Mouse (Mus musculus) T-helper 17 cell (primary cell): ENCODE measurements at regions not wholly inside any gene's neighbourhood (a gene's known extent, or its start where the extent isn't known, plus 50 kb on each side); places are given as distances from the start of the nearest gene placed in this dataset.

Experiments
- in situ Hi-C, 2 experiments: fragments of 300-600 bp; cut with MboI, MseI; formaldehyde crosslinking; loops; 1 replicate in 1 of 2; 2 replicates in 1 of 2; pipeline ENCODE4 v1.15.1; 2025; ENCODE audit warnings: high pct_unique_total_duplicates in 2 of 2

DNA sequence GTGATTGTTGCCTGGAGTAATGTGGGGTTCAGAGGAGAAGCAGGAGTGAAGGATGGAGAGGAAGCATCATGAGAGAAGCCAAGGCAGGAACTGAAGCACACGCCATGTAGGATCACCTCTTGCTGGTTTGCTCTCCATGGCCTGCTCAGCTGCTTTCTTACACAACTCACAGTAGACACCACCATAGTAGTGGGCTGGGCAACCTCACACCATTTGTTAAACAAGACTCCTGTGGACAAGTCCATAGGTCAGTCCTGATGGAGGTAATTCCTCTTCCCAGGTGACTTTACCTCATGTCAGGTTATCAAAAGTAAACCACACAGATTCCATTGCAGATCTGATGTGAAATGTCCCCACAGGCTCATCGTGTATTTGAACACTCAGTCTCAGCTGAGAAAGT, 285.5 kb upstream of the Hs6st1 start:
- in situ Hi-C loops = no loop called here

DNA sequence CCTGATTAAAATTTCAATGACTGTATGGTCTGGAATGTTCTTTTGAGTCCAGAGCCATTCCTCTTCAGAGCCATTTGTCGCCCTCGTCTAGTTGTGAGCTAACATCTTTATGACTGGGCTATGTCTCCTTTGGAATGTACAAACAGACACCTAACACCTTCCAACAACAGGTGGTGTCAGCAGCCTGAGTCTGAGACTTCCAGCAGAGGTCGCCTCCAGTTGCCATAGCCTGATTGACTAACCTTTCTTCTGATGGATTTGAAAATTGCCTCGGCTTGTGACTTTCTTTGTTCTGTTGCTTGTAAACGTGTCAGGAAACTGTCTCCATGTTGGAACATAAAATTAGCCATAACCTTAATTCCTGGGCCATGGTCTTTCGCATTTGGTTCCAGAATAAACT, 284.8 kb upstream of the Hs6st1 start:
- in situ Hi-C loops = no loop called here

DNA sequence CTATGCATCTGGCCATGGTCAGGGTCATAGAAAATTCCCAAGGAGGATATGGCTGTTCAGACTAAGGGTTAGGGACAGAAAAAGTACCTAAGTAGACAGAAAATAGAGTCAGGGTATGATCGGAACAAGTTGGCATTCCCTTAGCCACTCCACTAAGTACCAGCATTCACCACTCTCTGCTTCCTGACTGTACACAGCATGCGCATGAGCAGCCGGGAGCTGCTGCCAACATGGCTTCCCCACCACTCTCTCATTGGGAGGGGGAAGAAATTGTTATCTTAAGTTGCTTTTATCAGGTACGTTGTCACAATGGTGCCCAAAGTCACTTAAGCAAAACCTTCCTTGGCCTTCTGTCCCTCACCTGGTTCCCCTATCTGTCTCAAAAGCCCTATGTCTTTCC, 282.0 kb upstream of the Hs6st1 start:
- in situ Hi-C loops = no loop called here

DNA sequence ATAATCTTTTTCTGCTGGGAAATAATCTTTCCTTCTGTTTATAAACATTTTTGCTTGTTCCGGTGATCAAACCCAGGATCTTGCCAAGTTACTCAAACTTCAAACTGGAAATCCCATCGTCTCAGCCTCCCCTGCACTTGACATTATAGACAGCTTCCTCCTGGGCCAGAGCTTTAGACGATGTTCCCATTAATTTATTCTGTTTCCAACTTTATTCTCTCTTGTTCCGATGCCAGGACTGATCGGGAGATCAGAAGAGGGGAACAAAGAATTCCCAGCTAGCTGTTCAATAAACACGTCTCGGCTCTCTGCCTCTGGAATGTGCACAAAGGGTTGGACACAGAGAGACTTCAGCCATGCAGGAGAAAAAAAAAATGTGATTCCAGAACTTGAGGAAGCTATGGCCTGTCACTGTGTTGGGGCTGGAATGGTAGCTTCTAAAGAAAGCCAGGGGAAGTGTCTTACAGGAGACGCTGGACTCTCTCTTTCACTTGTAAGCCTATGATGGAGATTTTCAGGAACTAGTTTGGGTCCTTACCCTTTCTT, 281.5 kb upstream of the Hs6st1 start:
- in situ Hi-C loops = no loop called here

DNA sequence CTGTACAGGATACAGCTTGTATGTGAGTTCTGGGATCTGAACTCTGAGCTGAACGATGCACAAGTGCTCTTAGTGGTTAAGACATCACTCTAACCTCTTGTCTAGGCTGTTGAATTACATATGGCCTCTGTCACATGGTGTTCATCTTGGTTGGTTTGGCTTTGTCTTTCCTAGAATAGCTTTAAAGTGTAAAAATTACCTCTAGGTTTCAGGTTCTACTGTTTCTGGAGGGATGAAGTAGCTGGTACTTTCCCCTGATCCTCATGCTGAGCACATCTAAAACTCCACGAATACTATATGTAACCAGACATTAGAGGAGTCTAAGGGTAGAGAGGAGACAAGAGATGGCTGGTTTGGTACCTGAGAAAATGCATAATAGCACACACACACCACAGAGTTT, 271.1 kb upstream of the Hs6st1 start:
- in situ Hi-C loops = no loop called here

DNA sequence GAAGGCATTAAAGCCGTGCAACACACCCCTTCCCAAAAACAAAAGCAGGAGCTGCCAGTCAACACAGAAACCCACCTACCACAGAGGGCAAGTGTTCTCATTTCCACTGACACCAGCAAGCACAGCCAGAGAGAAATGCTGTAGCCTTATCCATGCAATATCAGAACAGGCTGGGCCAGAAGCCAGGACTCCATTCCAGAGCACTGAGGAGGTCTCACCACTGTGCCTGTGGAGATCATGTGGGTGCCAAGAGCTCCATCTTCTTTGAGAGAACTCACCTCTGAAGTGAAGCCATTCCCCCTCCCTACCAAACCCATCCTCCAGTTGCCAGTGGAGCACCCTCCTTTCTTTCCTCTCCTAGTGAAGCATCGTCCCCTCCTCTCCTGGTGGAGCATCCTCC, 270.7 kb upstream of the Hs6st1 start:
- in situ Hi-C loops = no loop called here

DNA sequence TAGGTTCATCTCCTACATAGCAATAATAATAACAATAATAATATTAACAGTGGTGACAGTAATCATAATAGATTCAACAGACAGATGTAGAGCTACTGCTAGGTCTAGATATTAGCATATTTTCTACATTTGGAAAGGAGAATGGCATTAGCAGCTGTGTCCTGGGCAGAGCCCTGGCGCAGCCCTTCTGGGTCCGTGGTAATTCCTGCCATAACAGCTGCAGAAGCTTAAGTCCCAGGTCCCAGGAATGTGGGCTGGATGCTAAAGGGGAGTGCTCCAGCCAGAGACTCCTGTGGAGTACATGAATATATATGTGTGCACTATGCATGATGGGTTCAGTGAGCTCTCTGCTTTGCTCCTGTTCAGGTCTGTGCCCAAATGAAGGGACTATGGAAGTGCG, 262.7 kb upstream of the Hs6st1 start:
- in situ Hi-C loops = no loop called here

DNA sequence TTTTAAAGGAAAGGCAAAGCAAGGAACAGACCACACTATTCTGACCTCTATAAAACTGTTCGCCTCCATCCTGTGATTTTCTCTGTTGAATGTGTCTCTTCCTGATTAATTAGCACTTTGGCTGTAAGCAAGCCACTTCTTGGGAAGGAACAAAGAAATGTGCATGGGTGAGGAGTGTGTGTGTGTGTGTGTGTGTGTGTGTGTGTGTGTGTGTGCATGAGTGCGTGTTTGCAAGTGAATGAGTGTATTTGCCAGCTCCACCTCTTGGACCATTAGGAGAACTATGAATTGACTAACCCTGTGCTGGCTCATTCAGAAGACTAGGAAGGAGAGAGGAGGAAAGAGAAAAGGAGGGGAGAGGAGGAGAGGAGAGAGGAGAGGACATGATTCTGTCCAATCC, 261.9 kb upstream of the Hs6st1 start:
- in situ Hi-C loops = no loop called here

DNA sequence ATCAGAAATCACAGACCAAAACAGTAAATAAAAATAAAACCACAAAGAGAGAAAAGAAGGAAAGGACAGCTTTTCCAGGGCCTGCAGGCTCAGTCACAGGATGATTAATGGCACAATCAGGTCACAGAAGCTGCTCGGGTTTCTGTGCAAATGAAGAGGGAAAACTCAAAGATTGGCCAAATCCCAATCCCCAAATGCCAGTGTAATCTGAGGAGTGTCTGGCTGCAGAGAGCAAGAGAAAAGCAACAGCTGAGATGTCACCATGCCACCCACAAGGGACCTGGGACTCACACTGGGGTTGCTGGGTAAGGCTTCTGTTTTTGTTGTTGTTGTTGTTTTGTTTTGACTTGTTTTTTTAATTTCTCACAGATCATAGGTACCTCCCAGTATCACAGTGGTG, 261.5 kb upstream of the Hs6st1 start:
- in situ Hi-C loops = no loop called here

DNA sequence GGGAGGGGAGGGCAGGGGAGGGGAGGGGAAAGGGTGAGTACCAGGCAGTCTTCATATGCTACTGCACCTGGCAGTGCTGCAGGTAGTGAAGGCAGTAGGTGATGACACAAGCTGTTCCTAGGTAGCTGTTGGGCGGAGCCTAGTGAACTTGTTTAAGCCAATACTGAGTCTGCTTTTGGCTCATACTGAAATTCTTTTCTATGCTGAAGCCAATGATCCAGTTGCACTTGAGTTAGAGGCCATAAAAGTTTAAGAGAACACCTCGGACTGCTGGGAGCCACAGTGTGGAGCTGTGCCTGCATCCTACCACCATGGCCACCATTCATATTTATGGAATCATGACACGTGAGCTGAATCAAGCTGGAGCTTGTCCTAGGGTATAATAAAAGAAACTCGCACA, 259.3 kb upstream of the Hs6st1 start:
- in situ Hi-C loops = no loop called here

DNA sequence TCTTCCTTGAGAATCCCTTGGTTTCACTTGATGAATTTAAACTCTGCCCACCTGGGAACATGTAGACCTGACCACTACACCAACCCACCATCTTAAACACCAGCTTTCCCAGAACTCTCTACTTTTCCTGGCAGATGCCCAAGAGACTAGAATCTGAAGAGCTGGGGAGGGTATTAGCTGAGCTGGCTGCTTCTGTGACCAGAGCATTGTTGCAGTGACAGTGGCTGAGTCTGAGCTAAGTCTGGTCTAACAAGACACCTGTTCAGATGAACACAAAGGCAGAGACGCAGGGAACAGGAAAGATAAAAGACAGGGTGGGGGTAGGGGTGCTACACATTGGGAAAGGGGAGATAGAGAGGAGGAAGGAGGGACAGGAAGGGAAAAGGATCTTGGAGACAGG, 258.9 kb upstream of the Hs6st1 start:
- in situ Hi-C loops = no loop called here

DNA sequence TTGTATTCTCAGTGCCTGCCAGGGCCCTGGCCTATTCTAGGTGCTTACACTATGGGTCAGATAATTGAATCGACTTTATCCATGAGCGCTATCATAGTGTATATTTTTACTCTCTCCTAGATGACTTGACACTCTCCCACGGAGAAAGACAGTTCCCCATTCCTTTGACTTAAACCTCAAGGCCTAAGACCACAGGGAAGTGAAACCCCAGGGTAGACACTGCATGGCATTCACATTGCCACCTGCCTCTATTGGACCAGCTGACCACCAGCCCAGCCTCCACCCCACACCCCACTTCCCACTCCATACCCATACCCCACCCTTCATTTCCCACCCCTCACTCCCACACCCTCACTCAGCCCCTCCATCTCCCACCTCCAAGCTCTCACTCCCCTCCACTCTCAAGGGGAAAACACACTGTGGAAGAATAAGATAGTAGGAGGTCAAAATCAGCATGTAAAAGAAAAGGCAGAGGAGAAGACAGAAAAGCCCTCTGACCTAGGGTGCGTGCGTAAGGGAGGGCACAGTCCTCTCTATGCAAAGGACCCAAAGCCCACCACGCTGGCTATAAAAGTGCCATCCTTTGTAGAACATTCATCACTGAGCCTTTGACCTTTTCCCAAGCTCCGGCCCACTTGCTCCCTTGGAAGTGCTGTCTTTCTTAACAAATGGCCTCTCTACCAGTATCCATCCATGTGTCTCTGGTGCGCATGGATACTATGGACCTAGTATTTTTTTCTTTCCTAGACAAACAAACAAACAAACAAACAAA, 257.4 kb upstream of the Hs6st1 start:
- in situ Hi-C loops = no loop called here

DNA sequence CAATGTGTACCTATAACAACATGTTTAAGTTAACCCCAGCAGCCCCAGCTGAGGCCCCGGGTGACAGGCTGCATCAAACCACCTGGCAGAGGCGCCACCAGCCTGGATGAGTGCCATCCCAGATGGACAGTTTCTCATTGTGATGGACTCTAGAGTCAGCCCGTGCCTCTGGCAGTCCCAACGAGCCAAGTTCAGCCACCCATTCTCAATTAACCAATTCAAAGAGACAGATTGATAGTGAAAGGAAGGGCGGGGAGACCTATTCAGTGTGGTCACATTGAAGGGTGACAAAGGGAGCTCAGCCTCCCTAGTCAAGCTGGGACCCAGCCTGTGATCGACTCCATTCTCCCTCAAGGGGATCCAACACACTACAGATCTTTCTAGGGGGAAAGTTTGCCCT, 256.8 kb upstream of the Hs6st1 start:
- in situ Hi-C loops = no loop called here

DNA sequence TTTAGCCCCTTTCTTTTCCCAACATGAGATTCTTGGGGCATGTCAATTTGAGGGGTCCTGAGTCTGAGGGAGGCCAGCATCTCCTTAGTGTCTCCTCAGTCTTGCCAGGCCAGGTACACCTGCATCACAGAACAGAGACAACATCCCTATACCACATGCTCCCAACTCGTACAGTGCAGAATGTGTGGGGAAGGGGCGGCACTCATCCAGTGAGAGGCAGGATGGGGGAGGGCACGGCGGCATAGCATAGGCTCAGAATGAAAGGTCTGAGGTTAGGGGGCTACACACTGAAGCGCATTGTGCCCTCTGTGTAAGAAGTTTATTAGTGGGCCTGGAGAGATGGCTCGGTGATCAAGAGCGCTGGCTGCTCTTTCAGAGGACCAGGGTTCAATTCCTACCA, 256.4 kb upstream of the Hs6st1 start:
- in situ Hi-C loops = no loop called here

DNA sequence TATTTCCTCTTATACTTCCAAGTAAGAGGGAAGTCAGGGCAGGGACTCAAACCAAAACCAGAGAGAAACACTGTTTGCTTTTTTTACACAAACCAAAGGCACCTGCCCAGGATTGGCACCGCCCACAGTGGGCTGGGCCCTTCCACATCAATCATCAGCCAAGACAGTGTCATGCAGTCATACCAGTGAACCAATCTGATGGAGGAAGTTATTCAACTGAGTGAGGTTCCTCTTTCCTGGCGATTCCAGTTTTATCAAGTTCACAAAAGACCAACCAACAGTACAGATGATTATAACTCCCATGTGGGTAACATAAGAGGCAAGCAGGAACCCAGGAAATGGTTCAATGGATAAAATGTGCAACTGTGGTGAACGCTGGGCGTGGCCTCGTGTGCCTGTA, 254.6 kb upstream of the Hs6st1 start:
- in situ Hi-C loops = no loop called here

DNA sequence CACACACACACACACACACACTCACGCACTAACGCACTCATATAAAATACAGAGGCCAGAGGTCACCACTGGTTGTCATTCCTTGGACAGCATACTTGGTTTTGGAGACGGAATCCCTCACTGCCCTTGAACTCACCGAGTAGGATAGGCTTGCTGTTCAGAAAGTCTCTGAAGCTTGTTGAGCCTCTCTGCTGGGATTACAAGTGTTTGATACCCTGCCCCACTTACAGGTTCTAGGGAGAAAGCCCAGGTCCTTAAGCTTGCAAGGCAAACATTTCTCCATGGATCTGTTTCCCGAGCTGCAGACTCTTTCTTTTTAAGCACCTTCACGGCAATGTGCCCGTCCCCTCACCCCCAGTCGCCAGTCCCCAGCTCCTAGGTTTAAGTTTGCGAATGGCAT, 254.0 kb upstream of the Hs6st1 start:
- in situ Hi-C loops = no loop called here

DNA sequence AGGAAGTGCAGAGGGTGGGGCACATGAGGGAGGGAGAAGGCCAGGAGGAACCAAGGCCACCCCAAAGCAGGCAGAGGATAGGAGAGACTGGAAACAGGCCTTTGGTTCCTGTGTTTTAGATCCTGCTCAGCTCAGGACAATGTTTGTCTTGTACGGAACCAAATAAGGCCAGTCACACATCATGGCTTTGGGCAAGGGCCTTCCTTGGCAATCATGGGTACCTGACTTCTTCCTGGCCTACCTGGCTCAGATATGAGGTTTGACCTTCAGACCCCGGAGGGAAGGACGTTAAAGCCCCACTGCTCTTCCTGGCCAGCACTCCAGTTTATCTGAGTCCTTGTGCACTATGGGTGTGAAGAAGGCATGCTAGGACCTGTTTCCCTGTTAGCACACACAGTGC, 253.4 kb upstream of the Hs6st1 start:
- in situ Hi-C loops = loop anchor here in 1 of 2 experiments (5.0 kb wide), 1 partner anchor 47 kb away; no protein-coding TSS in a partner anchor

DNA sequence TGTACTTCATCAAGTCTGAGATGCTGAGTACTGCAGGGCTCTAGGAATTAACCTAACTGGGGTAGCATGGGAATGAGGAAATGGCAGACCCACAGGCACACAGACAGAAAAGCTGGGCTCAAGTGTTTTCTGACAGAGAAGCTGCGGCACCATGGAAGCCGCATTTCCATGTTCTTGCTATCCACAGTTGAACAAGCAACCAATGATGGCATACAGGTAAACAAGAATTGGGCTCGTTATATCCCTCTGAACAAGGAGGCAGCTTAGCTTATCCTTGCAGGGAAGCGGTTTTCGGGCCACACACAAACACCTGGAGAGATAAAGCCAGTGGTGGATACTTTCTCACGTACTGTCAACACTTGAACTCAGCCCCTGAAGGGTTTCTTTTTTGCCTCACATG, 246.4 kb upstream of the Hs6st1 start:
- in situ Hi-C loops = no loop called here

DNA sequence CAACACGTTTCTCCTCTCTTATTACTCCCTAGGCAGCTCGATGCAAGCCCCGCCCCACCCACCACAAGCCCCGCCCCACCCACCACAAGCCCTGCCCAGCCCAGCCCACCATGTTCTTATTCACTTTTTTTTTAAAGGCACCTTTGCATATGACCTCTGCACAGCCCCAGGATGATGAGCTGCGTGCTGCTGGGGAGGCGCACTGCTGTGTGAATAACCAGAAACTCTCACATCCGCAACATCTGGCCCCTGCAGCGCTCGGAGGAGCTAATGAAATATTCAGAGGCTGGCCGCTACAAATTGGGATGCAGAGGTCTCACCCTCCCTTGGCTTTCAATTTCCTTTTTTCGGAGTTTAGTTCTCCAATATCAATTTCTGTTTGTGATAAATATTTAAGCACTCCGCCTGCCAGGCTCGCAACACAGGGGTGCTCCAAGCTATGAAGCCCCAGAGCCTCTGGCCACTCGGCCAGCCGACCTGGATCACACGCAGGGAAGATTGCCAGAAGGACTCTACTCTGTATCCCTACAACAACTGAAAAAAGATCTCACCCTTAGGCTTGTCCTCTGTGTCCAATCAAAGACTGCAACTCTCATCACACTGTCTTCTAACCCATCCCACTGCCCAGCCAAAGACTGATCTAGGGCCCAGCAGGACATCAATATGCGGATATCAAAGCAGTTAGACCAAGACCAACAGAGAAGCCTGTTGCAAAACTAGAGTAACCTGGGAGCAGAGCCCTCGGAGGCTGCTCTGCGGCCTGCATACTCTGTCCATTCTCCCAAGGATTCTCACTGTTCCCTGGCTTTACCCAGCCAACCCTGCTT, 245.6 kb upstream of the Hs6st1 start:
- in situ Hi-C loops = no loop called here

DNA sequence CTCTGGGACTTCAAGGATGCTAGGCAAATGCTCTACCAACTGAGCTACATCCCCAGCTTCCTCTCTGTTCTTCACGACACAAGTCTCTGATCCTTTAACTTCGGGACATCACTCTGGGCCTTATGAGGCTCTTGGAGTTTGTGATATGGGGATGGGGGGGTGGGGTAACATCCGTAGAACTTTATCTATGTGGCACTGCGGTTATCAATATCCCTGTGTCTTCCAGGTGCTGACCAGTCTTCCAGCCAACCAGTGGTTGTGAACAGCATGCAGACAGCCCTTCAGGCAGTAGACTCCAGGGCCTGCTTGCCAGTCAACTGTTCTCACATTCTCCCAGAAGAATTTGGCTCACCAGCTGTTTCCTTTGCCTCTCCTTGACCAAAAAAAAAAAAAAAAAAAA, 244.7 kb upstream of the Hs6st1 start:
- in situ Hi-C loops = no loop called here

DNA sequence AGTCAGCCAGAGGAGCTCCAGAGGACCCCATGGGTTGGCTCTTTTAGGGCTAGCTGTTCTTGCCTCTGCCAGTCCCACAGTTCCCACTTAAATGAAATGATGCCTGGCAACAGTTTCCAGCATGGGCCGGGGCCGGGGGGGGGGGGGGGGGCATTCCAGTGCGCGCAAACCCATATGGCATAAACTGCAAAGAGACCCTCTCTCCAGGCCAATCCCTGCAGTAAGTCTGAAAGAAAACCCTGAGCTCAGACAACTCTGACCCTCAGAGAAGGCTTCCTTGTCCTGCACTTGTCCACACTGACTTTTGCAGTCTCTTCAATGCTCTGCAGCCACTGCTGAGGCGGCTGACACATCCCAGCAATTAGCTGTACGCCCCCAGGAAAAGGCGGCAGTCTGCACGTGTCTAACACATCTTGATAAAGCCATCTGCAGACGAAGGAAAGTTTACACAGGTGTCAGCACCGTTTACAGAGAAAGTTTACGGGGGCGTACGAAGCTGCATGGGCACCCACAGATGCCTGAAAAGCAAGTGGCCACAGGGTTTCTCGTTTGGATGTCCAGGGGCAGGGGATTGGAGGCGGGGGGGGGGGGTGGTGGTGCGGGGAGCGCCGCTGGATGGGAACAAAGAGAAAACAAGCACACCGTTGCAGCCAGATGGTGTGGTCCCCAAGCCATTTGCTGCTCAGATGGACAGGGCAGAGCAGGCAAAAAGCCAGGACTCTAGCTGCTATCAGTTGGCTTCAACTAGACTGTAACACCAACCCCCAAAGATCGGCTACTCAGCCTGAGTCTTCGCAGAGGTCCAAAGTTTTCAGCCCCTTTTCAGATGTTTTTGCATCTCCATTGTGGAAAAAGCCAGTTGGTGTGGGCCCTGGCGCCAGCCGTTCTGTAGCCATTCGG, 244.0 kb upstream of the Hs6st1 start:
- in situ Hi-C loops = no loop called here

DNA sequence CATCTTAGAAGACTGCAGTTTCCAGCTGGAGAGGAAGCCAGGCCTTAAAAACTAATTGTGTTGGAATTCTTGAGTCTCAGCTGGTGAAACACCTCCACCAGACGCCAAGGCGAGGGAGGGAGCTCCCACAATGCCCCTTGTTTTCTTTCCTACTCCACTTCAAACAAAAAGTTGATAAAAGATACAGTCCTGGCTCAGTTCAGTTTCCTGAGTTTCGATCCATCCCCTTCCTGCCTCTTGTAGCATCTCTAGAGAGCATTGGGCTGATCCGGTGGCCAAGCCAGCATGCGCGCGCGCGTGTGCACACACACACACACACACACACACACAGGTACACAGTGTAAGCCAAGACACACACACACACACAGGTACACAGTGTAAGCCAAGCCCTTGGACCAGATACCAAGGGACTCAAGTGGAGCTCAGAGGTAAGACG, 242.7 kb upstream of the Hs6st1 start:
- in situ Hi-C loops = no loop called here
